In genomic region chr11:87083712-87084111, GRCm38 (mm10) we compare ENCODE assay signal across 21 mouse cellular contexts. TPM values are rescaled to one million over a fixed set of nuclear protein-coding genes. Genes with fewer than 3 reads are reported as not detected.
DNase-seq lines count a peak whose midpoint lies in the region; ATAC-seq and TF ChIP-seq lines count a peak whose summit lies in the region.
"Had no signal": no experiment of that assay in that cellular context is flagged by ENCODE, and none has a peak within 500 bp of the region (broad histone marks: within the 10 kb centered on the region; RNA-seq: fewer than 3 reads in every experiment).

No protein-coding gene starts in this region.

- ATAC-seq in lung, embryonic 14.5 days (ENCODE audit: insufficient read depth): no peak
- no peak for ATAC-seq in stomach, embryonic 15.5 days (ENCODE audit: insufficient read depth, low FRiP score, low read depth)
- no peak for ATAC-seq in stomach, postnatal 0 days (ENCODE audit: low FRiP score, low TSS enrichment)
- ATAC-seq: forebrain, embryonic 15.5 days; Patski had no signal

- H3K4me3 ChIP-seq in lung, embryonic 14.5 days (ENCODE audit: low read depth, low read length): no peak overlapping the region
- no peak overlapping the region for H3K4me3 ChIP-seq in stomach, embryonic 15.5 days (replicated peaks)
- H3K4me3 ChIP-seq in stomach, postnatal 0 days (ENCODE audit: low read depth, low read length): no peak overlapping the region
- H3K4me3 ChIP-seq: embryonic facial prominence, embryonic 12.5 days; forebrain, embryonic 15.5 days; heart, embryonic 15.5 days had no signal

- peaks cover 59% of the 10 kb centered on the region for H3K36me3 ChIP-seq in lung, embryonic 14.5 days (ENCODE audit: insufficient read depth)
- peaks cover 15% of the 10 kb centered on the region for H3K36me3 ChIP-seq in stomach, embryonic 15.5 days
- peaks cover 11% of the 10 kb centered on the region for H3K36me3 ChIP-seq in stomach, postnatal 0 days (ENCODE audit: control insufficient read depth, insufficient read depth, low read length)

- H3K27me3 ChIP-seq in lung, embryonic 14.5 days (ENCODE audit: insufficient read depth, low read length): no peaks in the 10 kb centered on the region
- H3K27me3 ChIP-seq in stomach, embryonic 15.5 days (replicated peaks): no peaks in the 10 kb centered on the region
- H3K27me3 ChIP-seq in stomach, postnatal 0 days (ENCODE audit: control insufficient read depth, insufficient read depth, low read length): no peaks in the 10 kb centered on the region
- H3K27me3 ChIP-seq: embryonic facial prominence, embryonic 12.5 days; forebrain, embryonic 15.5 days; heart, embryonic 15.5 days; Patski had no signal

- H3K9ac ChIP-seq in lung, embryonic 14.5 days: no peak overlapping the region
- H3K9ac ChIP-seq in stomach, embryonic 15.5 days: no peak overlapping the region
- no peak overlapping the region for H3K9ac ChIP-seq in stomach, postnatal 0 days (ENCODE audit: low read length)
- H3K9ac ChIP-seq: embryonic facial prominence, embryonic 12.5 days; forebrain, embryonic 15.5 days; heart, embryonic 15.5 days; hindbrain, embryonic 14.5 days had no signal

- TF ChIP-seq CTCF in lung, embryonic 14.5 days (IDR thresholded peaks at IDR 0.05; ENCODE audit: low read depth): no peak
- TF ChIP-seq CTCF in stomach, postnatal 0 days (IDR thresholded peaks at IDR 0.05; ENCODE audit: low read depth): no peak

- 0 out of 2 replicates have a peak overlapping the region, but pooled peaks have one; percentile 96 for H3K4me2 ChIP-seq in lung, embryonic 14.5 days
- H3K4me2 ChIP-seq in stomach, embryonic 15.5 days: peak overlapping the region; percentile 5; the same call in 1 of the 2 replicates
- no peak overlapping the region for H3K4me2 ChIP-seq in stomach, postnatal 0 days (replicated peaks; ENCODE audit: low read depth)
- H3K4me2 ChIP-seq: forebrain, embryonic 15.5 days had no signal

- 63% methylated on average over 1 of the region's 1 CpGs for WGBS in lung, embryonic 14.5 days
- WGBS in stomach, embryonic 15.5 days: 56% methylated on average over 1 of the region's 1 CpGs
- WGBS in stomach, postnatal 0 days: 47% methylated on average over 1 of the region's 1 CpGs

- no peaks in the 10 kb centered on the region for H3K9me3 ChIP-seq in lung, embryonic 14.5 days (ENCODE audit: low read depth, low read length)
- H3K9me3 ChIP-seq in stomach, embryonic 15.5 days: no peaks in the 10 kb centered on the region
- H3K9me3 ChIP-seq in stomach, postnatal 0 days (ENCODE audit: control insufficient read depth, low read length): no peaks in the 10 kb centered on the region
- H3K9me3 ChIP-seq: embryonic facial prominence, embryonic 12.5 days; forebrain, embryonic 15.5 days; G1E; heart, embryonic 10.5 days; heart, embryonic 15.5 days had no signal

- no peak for TF ChIP-seq EP300 in stomach, postnatal 0 days (optimal IDR thresholded peaks at IDR 0.05)

- DNase-seq in lung, embryonic 14.5 days: no peak
- no peak for DNase-seq in lung, postnatal 36 days
- DNase-seq in stomach, postnatal 0 days (ENCODE audit: low spot score): no peak
- peak; percentile 31 for DNase-seq in ZHBTc4 (ENCODE audit: low read depth, low spot score)
- no peak for DNase-seq in right cerebral cortex, postnatal 36 days (ENCODE audit: low spot score in 2 of 2)
- no peak for DNase-seq in adrenal gland, adult 2 months
- DNase-seq: adrenal gland, postnatal 14 days; cerebellum, adult 11-12 months; cerebellum, adult 9-10 months; cerebellum, postnatal 25 days; gastrocnemius, postnatal 36 days; heart, adult 11 months; heart, postnatal 14 days had no signal

- H3K4me1 ChIP-seq in lung, embryonic 14.5 days (ENCODE audit: insufficient read depth): peaks cover 13% of the 10 kb centered on the region
- peaks cover 20% of the 10 kb centered on the region for H3K4me1 ChIP-seq in stomach, embryonic 15.5 days
- peaks cover 7% of the 10 kb centered on the region; the same call in 1 of the 2 replicates for H3K4me1 ChIP-seq in stomach, postnatal 0 days (replicated peaks; ENCODE audit: control insufficient read depth, insufficient read depth)

- no peak overlapping the region for H3K27ac ChIP-seq in lung, embryonic 14.5 days (ENCODE audit: low read depth)
- H3K27ac ChIP-seq in stomach, embryonic 15.5 days: no peak overlapping the region
- no peak overlapping the region for H3K27ac ChIP-seq in stomach, postnatal 0 days (replicated peaks)
- H3K27ac ChIP-seq: embryonic facial prominence, embryonic 12.5 days; forebrain, embryonic 15.5 days; heart, embryonic 10.5 days; heart, embryonic 15.5 days; hindbrain, embryonic 14.5 days had no signal

RNA-seq across cellular contexts. Expression of gene Smg8, which starts 2.9 kb away (rescaled TPM):
- 20.9 and 21.0 TPM in 2 replicates for polyA plus RNA-seq in lung, embryonic 14.5 days (2014; fragmentation: Nextera tagmentation; extraction: Ambion mirVana)
- 17.2 TPM in 2 replicates for polyA plus RNA-seq in stomach, embryonic 15.5 days (2015; fragmentation: Nextera tagmentation; extraction: Ambion mirVana)
- polyA plus RNA-seq in stomach, postnatal 0 days (2015; fragmentation: Nextera tagmentation; extraction: Ambion mirVana): 10.3 and 10.8 TPM in 2 replicates
- total RNA-seq in adrenal gland, adult 2 months (2021): 10 to 100 TPM; 15.6 to 25.0 TPM
- polyA plus RNA-seq in adrenal gland, adult 2 months (2012; rRNA removed): 3.4 and 5.2 TPM in 2 replicates

RNA-seq across cellular contexts. Expression of gene Gdpd1, which starts 9.8 kb away (rescaled TPM):
- 18.7 and 19.5 TPM in 2 replicates for polyA plus RNA-seq in lung, embryonic 14.5 days (2014; fragmentation: Nextera tagmentation; extraction: Ambion mirVana)
- 24.5 and 26.7 TPM in 2 replicates for polyA plus RNA-seq in stomach, embryonic 15.5 days (2015; fragmentation: Nextera tagmentation; extraction: Ambion mirVana)
- polyA plus RNA-seq in stomach, postnatal 0 days (2015; fragmentation: Nextera tagmentation; extraction: Ambion mirVana): 51.2 and 54.8 TPM in 2 replicates
- 1 to 10 TPM; 3.1 to 6.4 TPM for total RNA-seq in adrenal gland, adult 2 months (2021)
- 0.95 and 1.1 TPM in 2 replicates for polyA plus RNA-seq in adrenal gland, adult 2 months (2012; rRNA removed)

RNA-seq across cellular contexts. Expression of gene Prr11, which starts 24.8 kb away (rescaled TPM):
- 23.0 and 23.1 TPM in 2 replicates for polyA plus RNA-seq in lung, embryonic 14.5 days (2014; fragmentation: Nextera tagmentation; extraction: Ambion mirVana)
- polyA plus RNA-seq in stomach, embryonic 15.5 days (2015; fragmentation: Nextera tagmentation; extraction: Ambion mirVana): 6.6 and 8.1 TPM in 2 replicates
- 1.0 and 1.2 TPM in 2 replicates for polyA plus RNA-seq in stomach, postnatal 0 days (2015; fragmentation: Nextera tagmentation; extraction: Ambion mirVana)
- total RNA-seq in adrenal gland, adult 2 months (2021): 1 to 10 TPM in 1 of 2 experiments, under 1 TPM in 1; 0.95 to 1.0 TPM
- polyA plus RNA-seq in adrenal gland, adult 2 months (2012; rRNA removed): 0.04 and 0.21 TPM in 2 replicates

RNA-seq across cellular contexts. Expression of gene Ska2, which starts 25.3 kb away (rescaled TPM):
- polyA plus RNA-seq in lung, embryonic 14.5 days (2014; fragmentation: Nextera tagmentation; extraction: Ambion mirVana): 75.2 and 81.7 TPM in 2 replicates
- 47.7 and 49.4 TPM in 2 replicates for polyA plus RNA-seq in stomach, embryonic 15.5 days (2015; fragmentation: Nextera tagmentation; extraction: Ambion mirVana)
- 13.4 and 16.7 TPM in 2 replicates for polyA plus RNA-seq in stomach, postnatal 0 days (2015; fragmentation: Nextera tagmentation; extraction: Ambion mirVana)
- total RNA-seq in adrenal gland, adult 2 months (2021): 1 to 10 TPM; 4.6 to 6.7 TPM
- polyA plus RNA-seq in adrenal gland, adult 2 months (2012; rRNA removed): 0.90 and 0.94 TPM in 2 replicates

RNA-seq across cellular contexts. Expression of gene Trim37, which starts 43.2 kb away (rescaled TPM):
- 33.1 and 35.9 TPM in 2 replicates for polyA plus RNA-seq in lung, embryonic 14.5 days (2014; fragmentation: Nextera tagmentation; extraction: Ambion mirVana)
- polyA plus RNA-seq in stomach, embryonic 15.5 days (2015; fragmentation: Nextera tagmentation; extraction: Ambion mirVana): 29.3 and 30.6 TPM in 2 replicates
- 8.5 and 8.8 TPM in 2 replicates for polyA plus RNA-seq in stomach, postnatal 0 days (2015; fragmentation: Nextera tagmentation; extraction: Ambion mirVana)
- total RNA-seq in adrenal gland, adult 2 months (2021): 10 to 100 TPM; 13.4 to 16.6 TPM
- polyA plus RNA-seq in adrenal gland, adult 2 months (2012; rRNA removed): 1.2 and 1.9 TPM in 2 replicates
